Mouse (Mus musculus) kidney, postnatal 4 days (tissue): ENCODE results near the gene Fbxl13.
A peak's percentile ranks its signal among the peaks of the same experiment; 100 is the strongest.

Experiments
- DNase-seq, 2 experiments: peaks; one replicate each; pipeline ENCODE4 v3.0.0; 2021; ENCODE audit warnings: mixed read lengths in 2 of 2

The Fbxl13 gene

DNA sequence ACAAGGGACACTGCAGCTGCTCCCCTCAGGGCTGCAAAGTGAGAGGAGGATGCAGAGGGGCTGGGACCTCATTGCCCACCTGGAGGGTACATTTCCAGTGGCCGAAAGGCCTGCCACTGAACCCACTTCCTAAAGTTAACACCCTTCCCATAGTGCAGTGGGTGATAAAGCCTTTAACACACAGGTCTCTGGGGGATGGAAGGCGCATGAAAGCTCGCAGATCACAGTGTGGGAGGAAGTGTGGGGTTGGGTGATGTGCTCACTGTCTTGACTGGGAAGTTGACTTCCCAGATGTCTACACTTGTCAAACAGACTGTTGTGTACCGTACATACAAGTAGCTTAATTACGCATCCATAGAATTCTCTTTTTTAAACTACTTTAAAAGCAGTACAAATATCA lies 165.7 kb downstream of the Fbxl13 start:
- DNase-seq: no peak

DNA sequence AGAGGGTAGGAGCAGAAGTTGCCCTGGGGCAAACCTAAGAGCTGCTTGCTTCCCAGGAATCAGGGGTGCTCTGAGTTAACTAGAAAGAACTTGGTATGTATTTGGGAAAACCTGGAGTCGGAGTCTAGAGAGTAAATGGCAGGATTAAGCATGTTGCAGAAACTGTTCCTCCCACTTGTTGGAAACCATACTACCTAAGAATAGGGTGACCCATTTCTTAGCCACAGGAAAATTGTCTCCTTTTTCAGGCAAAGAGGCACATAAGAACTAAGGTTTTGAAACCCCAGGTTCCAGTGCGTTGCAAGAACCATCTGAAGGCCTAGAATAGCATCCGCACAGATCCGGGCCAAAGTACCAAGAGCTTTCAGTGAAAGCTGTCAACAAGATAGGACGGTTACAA lies 167.0 kb downstream of the Fbxl13 start:
- DNase-seq: no peak

DNA sequence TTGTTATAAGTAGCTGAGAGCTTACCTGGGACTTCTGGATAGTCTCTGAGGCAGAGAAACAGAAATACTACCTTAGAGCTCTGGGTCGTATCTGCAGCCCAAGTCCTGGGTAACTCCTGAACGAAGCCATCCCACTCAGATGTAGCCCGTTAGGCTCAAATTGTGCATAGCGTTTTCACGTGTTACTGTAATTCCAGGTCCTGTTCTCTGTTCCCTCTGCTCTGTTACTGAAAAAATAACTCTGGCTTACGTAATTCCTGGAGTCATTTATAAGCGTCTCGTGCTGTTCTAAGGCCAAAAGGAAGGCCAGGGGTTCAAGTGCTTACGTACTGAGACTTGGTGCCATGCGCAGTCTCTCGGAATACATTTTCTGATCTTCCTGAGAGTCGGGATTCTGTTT lies 177.3 kb downstream of the Fbxl13 start:
- no peak for DNase-seq

DNA sequence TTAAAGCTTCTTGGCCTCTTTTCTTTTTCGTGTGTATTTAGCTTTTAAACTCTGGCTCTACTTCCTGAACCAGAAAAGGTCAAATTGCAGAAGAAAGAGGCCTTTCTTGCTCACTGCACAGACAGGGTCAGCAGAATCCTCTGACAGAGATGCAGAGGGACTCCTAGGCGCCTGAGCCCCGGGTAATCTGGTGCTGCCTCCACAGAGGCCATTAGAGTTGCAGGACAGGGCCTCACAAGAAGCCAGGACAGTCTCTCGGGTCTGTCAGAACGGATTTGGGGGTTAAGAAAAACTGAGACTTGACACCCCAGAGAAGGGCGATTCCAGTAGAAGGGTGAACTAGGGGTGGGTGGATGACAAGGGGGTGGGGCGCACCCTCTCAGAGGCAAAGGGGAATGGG lies 178.0 kb downstream of the Fbxl13 start:
- peak; percentile 35 to 45 for DNase-seq

DNA sequence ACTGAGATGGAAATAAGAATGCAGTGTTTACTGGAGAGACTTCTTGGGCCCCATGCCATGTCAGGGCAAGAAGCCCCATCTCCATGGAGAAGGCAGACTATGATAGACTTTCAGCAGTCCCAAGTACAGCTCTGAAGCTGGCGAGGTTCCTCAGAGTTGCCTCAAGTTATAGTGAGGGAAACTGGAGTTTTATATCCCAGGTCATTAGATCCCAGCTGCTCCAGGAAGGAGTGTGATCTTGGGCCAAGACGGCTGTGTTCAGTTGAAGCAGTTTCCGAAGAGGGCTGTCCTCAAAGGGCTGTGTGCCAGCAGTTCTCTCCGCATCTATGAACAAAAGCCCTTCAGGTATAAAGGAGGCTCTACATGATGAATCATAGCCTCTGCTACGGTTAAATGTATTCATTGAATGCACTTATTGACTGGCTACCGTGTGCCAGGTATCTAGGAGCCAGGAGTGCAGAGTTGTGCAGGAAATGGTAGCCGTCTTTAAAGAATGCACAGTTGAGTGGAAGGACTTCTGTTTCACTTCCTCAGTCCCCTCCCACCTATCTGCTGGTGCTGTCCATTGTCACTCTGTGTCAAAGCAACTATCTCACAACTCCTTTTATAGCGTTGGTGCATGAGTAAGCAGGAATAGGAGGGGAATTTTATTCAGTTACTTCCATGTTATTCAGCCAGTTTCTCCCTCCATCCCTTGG lies 204.5 kb downstream of the Fbxl13 start:
- DNase-seq: peak; percentile 59 to 70

DNA sequence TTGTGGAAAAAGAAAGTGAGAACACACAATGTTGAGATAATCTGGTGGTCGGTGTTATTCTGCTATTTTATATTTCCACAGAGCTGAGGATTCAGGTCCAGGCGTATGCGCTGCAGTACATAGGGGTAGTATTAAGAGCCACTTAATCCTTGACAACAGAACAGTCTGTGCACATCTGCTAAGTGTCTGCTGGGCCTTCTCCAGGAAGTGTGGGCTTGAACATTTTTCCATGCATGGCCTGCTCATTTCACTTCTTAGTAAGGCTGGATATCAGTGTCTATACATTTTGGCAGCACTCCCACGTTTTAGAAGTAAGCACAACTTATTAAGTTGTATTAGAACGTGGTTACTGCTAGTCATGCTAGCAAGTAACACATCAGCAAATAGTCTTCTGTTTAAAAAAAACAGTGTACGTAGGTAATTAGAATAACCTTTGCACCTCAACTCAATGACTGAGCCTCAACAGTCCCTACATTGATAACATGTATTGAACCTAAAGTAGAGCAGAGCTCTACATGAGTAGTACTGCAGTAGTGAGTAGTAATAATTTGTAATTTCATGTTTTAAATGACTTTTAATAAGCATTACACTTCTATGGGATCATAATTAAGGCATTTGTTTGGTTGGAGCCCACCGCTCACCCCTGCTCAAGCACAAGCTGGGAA lies 205.9 kb downstream of the Fbxl13 start:
- no peak for DNase-seq

DNA sequence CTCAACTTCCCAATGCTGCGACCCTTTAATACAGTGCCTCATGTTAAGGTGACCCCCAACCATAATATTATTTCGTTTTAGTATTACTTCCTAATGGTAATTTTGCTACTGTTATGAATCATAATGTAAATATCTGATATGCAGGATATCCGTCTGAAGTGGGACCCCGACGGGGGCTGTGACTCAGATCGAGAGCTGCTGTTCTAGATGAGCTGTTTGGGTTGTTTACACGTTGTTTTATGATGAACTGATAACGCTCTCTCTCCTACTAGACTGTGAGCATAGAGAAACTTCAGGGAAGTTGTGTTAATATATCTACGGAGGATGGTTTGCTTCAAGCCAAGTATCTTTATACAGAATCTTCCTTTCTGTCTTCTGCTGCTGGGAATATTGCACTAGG lies 207.0 kb downstream of the Fbxl13 start:
- no peak for DNase-seq

DNA sequence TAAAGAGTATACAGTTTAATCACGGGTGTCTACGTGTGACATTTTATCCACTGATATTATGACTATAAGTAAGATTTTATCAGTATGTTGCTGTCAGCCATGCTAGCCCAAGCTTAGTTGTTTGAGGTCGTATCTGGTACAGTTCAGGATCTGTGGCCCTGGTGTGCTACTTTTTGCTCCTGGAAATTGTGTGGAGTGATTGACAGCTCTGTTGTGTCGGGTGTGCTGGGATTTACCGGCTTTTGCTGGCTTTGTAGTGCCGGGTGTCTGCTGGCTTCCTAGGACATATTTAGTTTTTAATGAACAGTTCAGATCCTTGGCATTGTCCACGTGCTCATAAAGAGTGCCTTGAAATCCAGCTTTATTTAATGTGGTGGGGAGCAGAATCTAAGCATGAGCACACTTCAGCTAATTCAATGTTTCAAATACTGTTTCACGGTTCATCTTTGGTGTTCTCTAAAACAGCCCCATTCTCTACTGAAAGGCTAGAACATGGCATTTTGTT lies 208.9 kb downstream of the Fbxl13 start:
- no peak for DNase-seq

DNA sequence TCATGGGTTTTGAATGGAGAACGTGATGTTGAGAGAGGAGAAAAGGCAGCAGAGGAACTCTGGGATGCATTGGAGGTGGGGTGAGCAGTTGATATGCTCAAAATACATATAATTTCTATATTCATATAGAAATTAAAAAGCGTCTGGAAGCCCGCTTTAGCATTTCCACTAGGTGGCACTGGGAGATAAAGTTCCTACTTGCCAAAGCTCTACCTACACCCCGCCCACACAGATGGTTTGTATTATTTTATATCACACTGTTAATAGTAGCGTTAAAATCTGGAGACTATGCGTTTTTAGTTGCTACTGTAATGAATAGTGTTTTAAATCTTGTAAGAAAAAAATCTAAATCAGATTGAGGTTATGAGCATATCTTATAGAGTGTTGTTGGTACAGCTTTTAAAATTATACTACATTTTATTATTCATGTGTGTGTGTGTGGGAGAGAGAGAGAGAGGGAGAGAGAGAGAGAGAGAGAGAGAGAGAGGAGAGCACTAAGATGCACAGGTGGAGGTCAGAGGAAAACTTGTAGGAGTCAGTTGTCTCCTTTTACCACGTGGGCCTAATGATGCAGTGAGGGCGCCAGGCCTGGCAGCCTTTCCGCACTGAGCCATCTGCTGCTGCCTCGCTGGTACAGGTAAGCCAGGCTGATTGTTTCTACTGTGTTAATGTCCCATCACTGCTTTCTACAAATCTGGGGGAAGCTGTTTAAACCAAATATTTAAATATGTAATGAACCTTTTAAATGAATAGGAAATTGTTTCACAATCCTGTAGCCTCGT lies 211.1 kb downstream of the Fbxl13 start:
- DNase-seq: peak; percentile 18 to 19
